Mouse (Mus musculus) retina, adult 2 months (tissue): Measurements from ENCODE around the gene Nol4l.
"Not testable (repeated sequence)": the region's sequence is repeated elsewhere in the genome, so short reads cannot be mapped to it uniquely, and the experiment has no call there.

Experiments used
- DNase-seq: peaks from one replicate; pipeline ENCODE4 v3.0.0-alpha.2; 2012; ENCODE audit warnings: low read depth, low spot score

The Nol4l gene

DNA sequence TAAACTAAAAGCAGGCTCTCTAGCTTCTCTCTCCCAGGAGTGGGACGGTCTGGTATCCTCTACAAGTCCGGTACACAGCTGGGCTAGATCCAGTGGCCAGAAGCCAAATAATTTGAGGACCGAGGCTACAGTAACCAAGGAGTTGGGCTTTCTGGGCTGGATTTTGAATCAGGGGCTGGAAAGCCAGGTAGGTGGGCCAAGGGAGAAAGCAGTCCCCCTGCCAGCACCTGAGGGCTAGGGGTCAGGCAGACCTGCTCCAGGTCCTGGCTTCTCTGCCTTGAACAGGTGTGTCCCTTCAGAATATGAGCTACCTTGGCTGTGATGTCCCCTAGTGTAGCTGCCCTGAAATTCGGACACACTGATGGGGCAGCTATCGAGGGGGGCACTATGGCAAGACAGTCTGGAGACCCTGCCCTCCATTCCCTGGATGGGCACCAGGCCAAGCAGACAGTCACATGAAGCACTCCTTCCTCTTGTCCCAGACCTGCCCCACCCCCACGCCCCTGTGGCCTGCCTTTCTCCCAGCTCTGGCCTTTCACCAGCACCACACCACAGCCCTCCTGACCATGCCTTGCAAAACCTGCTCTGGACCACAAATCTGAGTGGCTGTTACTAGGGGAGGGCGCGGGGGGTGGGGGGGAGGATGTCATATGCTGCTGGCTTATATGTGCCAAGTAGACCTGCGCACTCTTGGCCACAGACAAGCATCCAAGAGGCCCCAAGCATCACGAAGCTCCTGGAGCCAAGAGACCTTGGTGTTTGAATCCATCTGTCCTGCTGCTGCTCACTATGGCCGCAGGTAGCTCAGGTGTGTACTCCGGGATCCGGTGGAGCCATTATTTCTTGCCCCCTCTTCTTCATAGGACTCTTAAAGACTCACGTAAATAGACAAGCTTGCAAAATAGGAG lies 17.1 kb downstream of the Nol4l start:
- no peak for DNase-seq

DNA sequence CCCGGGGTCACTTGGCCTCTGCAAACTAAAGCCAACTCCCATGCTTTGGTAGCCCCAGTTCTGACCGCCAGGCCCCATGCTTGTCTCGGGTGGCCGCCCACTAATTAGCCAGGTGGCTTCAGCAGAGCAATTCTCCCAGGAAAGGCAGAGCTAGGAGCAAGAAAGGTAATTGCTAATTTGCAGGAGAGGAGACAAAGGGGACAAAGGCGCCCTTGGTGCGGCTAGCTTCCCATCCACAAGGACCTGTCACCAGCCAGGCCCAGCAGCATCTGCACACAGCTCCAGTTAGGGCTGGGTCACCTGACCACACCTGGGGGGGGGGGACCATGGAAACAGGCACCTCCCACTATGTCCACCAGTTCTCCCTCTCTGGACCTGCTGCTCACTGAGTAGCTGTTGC lies 18.2 kb downstream of the Nol4l start:
- no peak for DNase-seq

DNA sequence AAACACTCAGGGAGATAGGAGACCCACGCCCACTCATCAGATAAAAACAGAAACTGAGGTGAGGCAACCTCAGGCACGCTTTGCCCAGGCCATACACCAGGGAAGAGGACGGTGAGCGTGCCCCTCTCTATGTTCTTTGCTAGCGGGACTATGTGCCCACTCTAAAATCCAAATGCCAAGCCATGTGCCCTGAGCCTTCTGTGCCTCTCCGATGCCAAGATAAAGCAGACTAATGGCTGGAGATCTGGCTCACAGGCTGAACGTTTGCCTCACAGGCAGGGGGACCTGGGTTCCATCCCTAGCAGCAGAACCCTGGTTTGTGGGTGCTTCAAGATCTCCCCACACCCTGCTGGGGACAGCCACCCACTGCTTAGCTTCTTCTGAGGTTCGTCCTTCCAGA lies 19.6 kb downstream of the Nol4l start:
- DNase-seq: no peak

- DNase-seq: no peak
Measured at GRCm38 (mm10) chr2:153509211-153510029, 20.4 kb downstream of the Nol4l start.

GRCm38 (mm10) chr2:153508405-153508804 lies 21.4 kb downstream of the Nol4l start:
- DNase-seq: no peak

- DNase-seq: no peak
Measured at GRCm38 (mm10) chr2:153507969-153508368, 21.8 kb downstream of the Nol4l start.

DNA sequence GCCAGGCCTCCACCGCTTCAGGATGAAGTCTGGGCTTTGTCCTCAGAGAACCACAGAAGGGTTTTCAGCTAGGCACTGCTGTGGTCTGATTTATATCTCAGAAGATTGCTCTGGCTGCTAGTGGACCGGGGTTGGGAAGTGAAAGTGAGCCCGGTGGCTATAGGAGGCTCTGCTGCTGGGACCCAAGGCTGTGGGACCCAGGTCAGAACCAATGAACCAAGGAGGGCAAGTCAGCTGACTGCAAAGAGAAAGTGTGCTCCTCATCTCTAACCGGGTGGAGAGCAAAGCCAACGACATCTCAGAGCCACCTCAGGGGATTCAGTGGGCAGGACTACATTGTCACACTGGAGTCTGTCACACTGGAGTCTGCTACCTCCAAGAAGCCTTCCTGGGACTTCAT lies 23.4 kb downstream of the Nol4l start:
- DNase-seq: no peak

GRCm38 (mm10) chr2:153499154-153499553 lies 30.6 kb downstream of the Nol4l start:
- DNase-seq: no peak

- DNase-seq: no peak
Measured at GRCm38 (mm10) chr2:153496898-153497297, 32.9 kb downstream of the Nol4l start.

GRCm38 (mm10) chr2:153496301-153496700 lies 33.5 kb downstream of the Nol4l start:
- DNase-seq: no peak

DNA sequence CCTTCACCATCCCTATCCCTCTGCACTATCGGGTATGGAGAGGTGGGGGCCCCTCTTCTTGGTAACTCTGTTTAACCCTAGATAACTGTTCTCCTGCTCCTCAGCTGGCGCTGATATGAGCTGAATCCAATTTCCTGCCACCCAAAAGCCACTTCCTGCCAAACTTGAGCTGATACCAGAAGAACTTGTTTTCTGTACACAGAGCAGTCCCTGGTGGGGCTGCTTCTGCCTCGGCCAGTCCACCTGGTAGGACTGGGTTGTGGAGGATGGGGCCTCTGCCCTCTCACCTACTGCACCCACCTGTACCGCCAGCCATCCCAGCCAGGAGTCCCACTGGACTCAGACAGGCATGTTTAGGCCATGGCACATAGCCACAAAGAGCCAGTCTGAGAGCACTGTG lies 34.0 kb downstream of the Nol4l start:
- DNase-seq: no peak

GRCm38 (mm10) chr2:153495391-153495790 lies 34.4 kb downstream of the Nol4l start:
- DNase-seq: not testable (repeated sequence)

GRCm38 (mm10) chr2:153494293-153494811 lies 35.4 kb downstream of the Nol4l start:
- no peak for DNase-seq

GRCm38 (mm10) chr2:153493781-153494292 lies 35.9 kb downstream of the Nol4l start:
- no peak for DNase-seq

DNA sequence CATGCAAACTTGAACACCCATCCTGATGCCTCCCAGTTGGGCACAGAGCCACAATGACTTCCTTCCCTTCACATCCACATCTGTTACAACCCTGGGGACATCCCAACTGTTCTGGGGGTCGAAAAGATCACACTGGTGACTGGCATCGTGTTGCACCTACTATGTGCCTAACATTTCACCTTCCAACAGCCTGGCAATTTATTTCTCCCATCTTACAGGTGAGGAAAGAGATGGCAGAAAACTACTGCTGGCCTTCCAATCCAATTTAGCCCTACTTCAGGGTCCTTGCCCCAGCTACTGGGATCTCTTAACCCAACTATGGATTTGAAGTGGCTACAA lies 36.4 kb downstream of the Nol4l start:
- DNase-seq: no peak

GRCm38 (mm10) chr2:153492573-153493392 lies 37.0 kb downstream of the Nol4l start, which contains the start of gene 4930404H24Rik:
4930404H24Rik (plus strand) TSS chr2:153492790.
- peak; percentile 77 for DNase-seq

GRCm38 (mm10) chr2:153492179-153492517 lies 37.6 kb downstream of the Nol4l start:
- DNase-seq: no peak

DNA sequence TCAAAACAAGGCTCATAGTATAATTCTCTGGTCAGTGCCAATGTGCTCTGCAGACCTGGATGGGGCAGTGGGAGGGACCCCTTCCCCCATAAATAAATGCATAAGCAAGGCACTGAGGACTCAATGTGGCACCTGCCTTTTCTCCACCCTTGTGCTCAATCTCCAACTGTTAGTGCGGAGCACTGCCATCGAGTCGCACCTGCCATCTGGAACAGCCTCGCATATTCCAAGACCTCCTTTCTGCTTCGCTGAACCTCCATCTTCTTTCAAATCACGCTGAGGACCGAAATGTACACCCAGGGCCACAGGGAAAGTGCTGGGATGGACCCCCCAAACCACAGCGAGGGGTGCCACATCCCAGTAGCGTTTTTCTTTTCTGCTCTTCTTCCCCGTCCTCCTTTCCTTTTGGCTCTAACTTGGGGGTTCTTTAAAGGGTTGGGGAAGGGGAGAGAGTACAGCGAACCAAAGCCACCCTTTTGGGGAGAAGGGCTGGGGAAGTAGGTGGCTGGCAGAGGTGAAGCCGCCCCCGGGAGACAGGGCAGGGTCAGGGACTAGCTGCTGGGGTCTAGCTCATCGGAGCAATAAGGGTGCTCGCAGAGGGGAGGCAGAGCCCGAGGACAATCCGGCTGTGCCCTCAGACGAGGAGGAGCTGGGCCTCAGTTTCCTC lies 38.1 kb downstream of the Nol4l start:
- no peak for DNase-seq

DNA sequence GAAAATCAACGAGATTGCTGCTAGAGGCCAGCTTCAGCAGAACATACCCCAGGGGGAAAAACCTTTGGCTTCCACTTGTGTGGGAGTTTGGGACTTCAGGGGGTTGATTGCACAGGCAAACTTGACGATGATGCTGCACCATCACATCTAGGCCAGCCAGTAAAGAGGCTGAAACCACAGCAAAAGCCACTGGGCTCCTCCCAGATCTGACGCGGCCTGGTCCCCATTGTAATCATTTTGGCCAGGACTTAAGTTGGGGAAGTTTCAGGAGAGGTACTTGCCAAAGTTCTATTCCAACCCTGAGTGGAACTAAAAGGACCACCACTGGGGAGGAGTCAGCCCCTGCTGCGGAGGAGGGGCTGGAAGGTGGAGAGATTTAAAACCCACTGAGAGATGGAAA lies 38.8 kb downstream of the Nol4l start:
- no peak for DNase-seq

GRCm38 (mm10) chr2:153490116-153490515 lies 39.7 kb downstream of the Nol4l start:
- no peak for DNase-seq

- no peak for DNase-seq
Measured at GRCm38 (mm10) chr2:153484071-153484470, 45.7 kb downstream of the Nol4l start.
